Mouse (Mus musculus) embryo, embryonic 11.5 days (tissue): Measurements from ENCODE around the gene Siglece.

Experiments used
- DNase-seq: peaks from one replicate; pipeline ENCODE4 v3.0.0-alpha.2; 2012; ENCODE audit warnings: low read depth, low spot score

Gene Siglece

DNA sequence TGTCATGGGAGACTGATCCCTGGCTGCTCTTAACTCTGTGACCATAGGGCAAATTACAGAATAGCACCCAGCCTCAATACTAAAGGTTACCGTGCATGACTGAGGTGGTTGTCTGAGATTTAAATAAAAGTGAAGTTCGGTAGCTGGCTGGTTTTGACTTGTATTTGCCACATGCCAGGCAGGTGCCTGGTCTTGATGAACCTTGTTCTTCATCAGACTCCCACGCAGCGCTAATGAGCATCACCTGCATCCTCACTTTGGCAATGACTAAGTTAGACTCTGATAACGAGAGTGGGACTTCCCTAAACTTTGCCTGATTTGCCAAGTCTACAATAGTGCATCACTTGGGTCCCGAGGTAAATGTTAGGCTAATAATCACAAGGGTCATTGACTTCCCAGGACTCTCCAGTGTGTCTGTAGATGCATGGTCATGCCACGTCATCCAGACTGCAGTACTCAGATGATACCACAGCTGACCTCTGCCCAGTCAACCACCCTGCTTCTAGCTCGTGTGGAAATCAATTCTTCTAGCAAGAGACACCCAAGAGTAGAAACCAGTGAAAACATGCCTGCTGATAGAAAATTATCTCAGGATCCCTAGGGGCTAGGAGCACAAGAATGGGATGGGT lies 34.1 kb downstream of the Siglece start:
- no peak for DNase-seq

DNA sequence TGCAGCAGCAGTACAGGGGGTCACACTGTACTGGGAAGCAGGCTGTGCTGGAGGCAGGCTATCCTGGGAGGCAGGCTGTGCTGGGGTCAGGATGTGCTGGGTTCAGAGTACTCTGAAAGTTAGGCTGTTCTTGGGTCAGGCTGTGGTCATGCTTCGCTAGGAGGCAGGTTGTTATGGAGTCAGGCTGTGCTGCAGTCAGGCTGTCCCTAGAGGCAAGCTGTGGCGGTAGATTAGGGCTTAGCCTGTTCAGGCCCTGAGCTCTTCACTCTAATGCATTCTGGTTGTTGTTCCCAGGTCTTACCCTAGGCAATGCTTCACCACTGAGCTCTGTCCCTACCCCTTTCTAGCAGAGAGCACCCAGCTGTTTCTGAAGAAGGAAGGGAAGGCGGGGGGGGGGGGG lies 34.9 kb downstream of the Siglece start:
- DNase-seq = no peak

DNA sequence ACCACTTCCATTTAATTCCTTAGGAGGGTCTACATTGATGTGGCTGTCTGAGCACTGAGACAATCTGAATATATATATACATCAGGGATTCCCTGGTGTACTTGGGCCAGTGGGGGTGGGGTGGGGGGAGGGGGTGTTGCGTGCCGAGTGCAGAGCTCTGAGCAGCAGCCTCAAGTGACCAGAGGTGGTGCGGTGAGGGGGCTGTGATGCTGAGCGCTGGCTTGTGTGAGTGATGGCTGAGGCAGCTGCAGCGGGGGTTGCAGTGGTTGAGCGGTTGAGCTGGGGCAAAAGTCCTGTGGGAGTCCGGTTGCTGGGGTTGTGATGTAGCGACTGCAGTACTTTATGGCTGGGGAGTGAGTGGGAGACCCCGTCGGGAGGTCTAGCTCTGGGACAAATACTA lies 36.1 kb downstream of the Siglece start:
- DNase-seq = no peak

DNA sequence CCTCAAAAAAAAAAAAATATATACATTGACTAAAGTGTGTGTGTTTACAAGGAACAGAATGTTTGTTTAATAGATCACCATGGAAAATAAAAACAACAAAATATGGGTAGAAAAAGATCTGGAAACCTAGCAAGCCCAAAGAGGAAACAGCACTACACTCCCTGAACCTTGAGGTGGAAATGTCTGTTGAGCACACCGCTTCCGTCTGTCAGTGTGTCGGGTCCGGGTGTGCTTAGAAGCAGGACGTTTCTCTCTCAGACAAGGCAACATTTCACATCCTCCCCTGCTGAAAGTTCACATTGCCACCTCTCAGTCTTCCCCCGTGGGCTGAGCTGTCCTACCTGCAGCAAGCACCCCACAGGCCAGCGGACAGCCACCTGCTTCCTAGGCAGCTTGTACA lies 37.0 kb downstream of the Siglece start:
- no peak for DNase-seq

DNA sequence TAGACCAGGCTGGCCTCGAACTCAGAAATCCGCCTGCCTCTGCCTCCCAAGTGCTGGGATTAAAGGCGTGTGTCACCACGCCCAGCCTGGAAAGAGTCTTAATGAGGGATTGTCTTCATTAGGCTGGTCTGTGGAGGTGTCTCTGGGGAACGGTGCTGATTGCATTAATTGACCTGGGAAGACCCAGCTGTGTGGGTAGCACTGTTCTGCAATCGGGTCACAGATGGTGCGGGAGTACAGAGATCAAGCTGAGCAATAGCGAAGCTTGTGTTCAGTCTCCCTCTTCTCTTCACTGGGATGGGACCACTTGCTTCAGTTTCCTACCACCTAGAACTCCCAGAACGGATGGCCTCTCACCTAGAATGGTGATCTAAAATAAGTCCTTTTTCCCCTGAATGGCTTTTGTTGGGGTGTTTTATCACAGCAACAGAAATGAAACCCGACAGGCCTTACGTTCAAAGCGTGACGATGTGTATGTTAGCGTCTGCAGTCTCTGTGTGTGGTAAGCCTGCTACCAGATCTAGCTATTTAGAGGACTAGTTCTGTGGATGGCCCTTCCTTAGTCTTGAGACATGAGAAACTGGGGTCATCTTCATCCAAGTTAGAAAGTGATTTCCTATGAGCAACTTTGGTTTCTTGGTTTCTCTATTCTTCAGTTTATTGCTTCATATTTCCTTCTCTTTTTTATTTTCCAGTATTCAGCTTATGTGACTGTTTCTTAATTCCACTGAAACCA lies 46.0 kb downstream of the Siglece start:
- DNase-seq = no peak

DNA sequence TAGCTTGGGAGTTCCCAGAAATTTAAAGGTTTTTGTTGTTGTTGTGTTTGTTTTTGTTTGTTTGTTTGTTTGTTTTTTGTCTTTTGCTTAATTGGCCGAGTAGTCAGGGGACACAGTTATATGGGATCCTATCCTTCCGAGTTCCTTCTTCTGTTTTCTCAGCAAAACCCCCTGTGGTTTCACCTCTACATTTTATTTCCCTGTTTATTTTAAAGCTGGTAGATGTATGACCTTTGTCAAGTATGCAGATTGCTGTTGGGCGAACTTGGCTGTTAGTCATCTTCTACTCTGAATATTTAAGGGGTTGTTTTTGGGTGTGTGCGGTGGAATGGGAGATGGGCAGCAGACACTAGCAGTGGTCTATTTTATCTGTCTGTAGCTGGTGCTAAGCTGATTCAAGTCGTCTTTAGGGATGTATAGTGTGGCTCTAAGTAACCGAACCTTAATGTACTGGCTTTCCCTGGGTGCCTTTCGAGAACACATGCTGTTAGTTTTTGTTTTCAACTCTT lies 51.6 kb downstream of the Siglece start:
- DNase-seq = no peak

DNA sequence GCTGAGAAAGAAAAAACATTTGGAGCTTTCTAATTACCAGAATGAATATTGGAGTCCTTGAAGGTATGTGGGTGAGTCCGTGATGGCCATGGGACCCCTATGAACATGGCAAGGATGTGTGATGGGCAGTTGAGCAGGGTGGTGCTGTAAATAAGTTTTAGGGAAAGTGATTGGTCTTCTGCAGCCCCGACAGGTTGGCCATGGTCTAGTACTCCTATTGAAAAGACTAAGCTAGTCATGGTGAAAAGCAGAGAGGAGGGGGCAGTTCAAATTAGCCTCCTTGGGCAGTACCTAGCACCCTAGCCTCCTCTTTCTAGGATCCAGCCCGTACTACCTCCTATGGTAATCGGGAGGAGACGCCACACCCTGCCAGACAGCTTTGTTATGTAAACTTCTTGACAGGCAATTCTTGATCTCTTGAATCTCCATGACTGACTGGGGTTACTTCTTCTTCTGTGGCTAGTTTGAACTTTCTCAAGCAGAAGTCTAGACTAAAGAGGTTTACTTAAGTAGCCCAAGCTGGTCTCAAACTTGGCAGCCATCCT lies 52.1 kb downstream of the Siglece start:
- no peak for DNase-seq

DNA sequence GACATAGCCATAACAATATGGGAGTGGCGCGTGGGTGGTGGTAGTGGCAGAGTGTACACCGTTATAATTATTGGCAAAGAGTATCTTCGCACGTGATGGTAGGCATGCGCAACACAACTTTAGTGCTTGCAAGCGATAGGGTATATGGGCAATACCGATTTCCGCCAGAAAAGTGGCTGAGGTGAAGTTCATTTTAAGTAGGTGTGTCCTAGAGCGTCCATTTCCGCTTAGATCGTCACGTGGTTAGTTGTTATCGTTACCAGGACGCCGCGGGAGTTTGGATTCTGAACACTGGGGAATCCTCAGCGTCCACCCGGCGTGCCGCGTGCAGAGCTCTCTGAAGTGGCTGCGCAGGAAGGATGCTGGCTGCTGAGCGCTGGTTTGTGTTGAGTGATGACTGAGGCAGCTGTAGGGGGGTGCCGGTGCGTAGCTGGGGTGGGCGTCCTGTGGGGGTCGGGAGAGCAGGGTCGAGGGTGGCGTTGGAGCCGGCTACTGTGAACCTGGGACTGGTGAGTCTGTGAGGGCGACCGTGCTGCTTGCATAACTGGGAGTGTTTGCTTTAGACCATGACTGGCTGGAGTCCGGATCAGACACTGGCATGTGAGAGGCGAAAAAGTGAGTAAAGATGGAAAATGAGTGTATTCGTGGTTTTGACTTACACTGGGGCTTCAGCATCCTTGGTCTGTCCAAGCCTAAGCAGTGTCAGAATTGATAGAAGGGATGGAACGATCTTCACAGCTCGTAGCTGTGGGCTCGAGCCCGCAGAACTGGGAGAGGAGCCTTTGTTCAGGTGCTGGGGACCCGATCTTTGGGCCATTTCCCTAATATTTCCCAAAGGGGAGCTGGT lies 52.8 kb downstream of the Siglece start, which contains the start of gene Zfp819:
Zfp819 (plus strand) TSS at position 274 of the 847 bp plus-strand sequence.
- DNase-seq = peak; percentile 54

DNA sequence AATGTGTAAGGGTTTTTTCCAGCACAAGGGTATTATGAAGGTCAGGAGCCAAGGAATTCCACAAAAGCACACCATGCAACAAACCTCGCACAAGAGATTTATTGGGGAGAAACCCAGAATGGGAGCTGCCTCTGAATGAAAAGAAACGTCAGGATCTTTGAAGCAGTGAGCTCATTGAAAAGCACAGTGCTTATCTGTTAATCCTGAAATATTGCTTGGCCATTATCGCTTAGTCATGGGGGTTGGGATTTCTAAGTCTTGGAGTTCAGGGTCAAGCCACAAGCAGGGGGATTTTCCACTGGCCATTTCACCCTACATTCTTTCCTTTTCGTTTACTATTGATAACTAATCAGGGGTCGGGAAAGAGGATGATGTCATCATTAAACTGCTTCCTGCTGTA lies 58.1 kb downstream of the Siglece start:
- DNase-seq = no peak
